Mouse (Mus musculus) E14TG2a.4 (cell line): ENCODE measurements around the gene Zcchc4.

Source experiments
- H3K27me3 ChIP-seq: 2 replicates; pipeline ENCODE4 v1.6.1; 2014; ENCODE audit warnings: low read length, control low read depth; ENCODE audit not compliant: insufficient read depth
- H3K36me3 ChIP-seq: 2 replicates; pipeline ENCODE4 v1.6.1; 2014; ENCODE audit warnings: low read length, control low read depth; ENCODE audit not compliant: insufficient read depth
- H3K4me1 ChIP-seq: replicated peaks from 2 replicates; pipeline ENCODE4 v1.6.1; 2014; ENCODE audit warnings: low read depth, low read length, control low read depth
- H3K4me3 ChIP-seq: replicated peaks from 2 replicates; pipeline ENCODE4 v1.5.1; 2014; ENCODE audit warnings: mild to moderate bottlenecking, low read length
- H3K9me3 ChIP-seq: 2 replicates; pipeline ENCODE4 v1.6.1; 2014; ENCODE audit warnings: low read length, control low read depth
- CTCF ChIP-seq: conservative IDR thresholded peaks from 2 replicates; pipeline ENCODE4 v1.5.1; 2014; ENCODE audit warnings: low read length
- NANOG ChIP-seq: IDR thresholded peaks from 2 replicates; pipeline ENCODE4 v1.6.1; 2014; ENCODE audit warnings: borderline replicate concordance, low read length, mixed read lengths
- POU5F1 ChIP-seq: IDR thresholded peaks from 2 replicates; pipeline ENCODE4 v1.6.1; 2014; ENCODE audit warnings: low read length, borderline replicate concordance

The Zcchc4 gene

GRCm38 (mm10) chr5:52806349-52806748, 31.1 kb downstream of the Zcchc4 start:
- TF ChIP-seq CTCF: no peak
- no peak for TF ChIP-seq POU5F1
- no peak for TF ChIP-seq NANOG
- H3K4me1 ChIP-seq: peaks cover 13% of the 10 kb centered on the region

DNA sequence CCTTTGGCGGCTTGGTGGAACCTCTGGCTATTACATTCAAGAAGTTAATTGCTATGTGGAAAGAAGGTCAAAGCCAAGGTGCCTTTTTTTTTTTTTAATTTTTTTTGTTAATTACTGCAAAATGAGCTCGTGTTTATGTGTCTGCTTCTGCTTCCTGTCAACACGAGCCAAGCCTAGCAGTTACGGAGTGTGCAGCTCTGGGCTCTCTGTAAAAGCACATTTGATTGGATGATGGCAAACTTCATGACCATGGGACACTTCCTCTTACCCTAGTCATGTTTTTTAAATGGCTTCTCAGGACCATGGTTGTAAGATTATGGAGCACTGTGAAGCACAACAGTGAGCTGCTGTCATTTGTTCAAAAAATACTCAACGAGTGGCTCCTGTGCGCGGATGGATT, 31.8 kb downstream of the Zcchc4 start:
- Histone ChIP-seq H3K9me3 (no peaks in the 10 kb centered on the region), H3K4me1 (peaks cover 13% of the 10 kb centered on the region), H3K4me3 (no peak overlapping the region), H3K36me3 (peaks cover 70% of the 10 kb centered on the region), H3K27me3 (no peaks in the 10 kb centered on the region)
- no peak for TF ChIP-seq POU5F1
- no peak for TF ChIP-seq NANOG
- TF ChIP-seq CTCF: no peak

More at GRCm38 (mm10) chr5:52806349-52806748, 31.1 kb downstream of the Zcchc4 start:
- Histone ChIP-seq H3K9me3 (no peaks in the 10 kb centered on the region), H3K4me3 (no peak overlapping the region), H3K27me3 (no peaks in the 10 kb centered on the region), H3K36me3 (peaks cover 72% of the 10 kb centered on the region)

- TF ChIP-seq POU5F1 (no peak), CTCF (no peak), NANOG (no peak)
- H3K27me3 ChIP-seq: no peaks in the 10 kb centered on the region
- peaks cover 11% of the 10 kb centered on the region for H3K4me1 ChIP-seq
- no peaks in the 10 kb centered on the region for H3K9me3 ChIP-seq
- H3K36me3 ChIP-seq: peaks cover 85% of the 10 kb centered on the region
- H3K4me3 ChIP-seq: no peak overlapping the region
These were observed 35.2 kb downstream of the Zcchc4 start for GRCm38 (mm10) chr5:52810446-52810845.

GRCm38 (mm10) chr5:52811056-52811455, 35.8 kb downstream of the Zcchc4 start:
- no peaks in the 10 kb centered on the region for H3K9me3 ChIP-seq
- TF ChIP-seq NANOG (no peak), POU5F1 (no peak), CTCF (no peak)

GRCm38 (mm10) chr5:52812456-52812855, 37.2 kb downstream of the Zcchc4 start:
- Histone ChIP-seq H3K9me3 (no peaks in the 10 kb centered on the region), H3K4me1 (no peaks in the 10 kb centered on the region; the same call in none of the 2 replicates), H3K27me3 (no peaks in the 10 kb centered on the region), H3K4me3 (no peak overlapping the region), H3K36me3 (peaks cover 87% of the 10 kb centered on the region)
- no peak for TF ChIP-seq POU5F1
- TF ChIP-seq CTCF: no peak
- TF ChIP-seq NANOG: no peak

More at GRCm38 (mm10) chr5:52811056-52811455, 35.8 kb downstream of the Zcchc4 start:
- no peak overlapping the region for H3K4me3 ChIP-seq
- H3K4me1 ChIP-seq: peaks cover 6% of the 10 kb centered on the region; the same call in 1 of the 2 replicates
- no peaks in the 10 kb centered on the region for H3K27me3 ChIP-seq
- peaks cover 88% of the 10 kb centered on the region for H3K36me3 ChIP-seq

DNA sequence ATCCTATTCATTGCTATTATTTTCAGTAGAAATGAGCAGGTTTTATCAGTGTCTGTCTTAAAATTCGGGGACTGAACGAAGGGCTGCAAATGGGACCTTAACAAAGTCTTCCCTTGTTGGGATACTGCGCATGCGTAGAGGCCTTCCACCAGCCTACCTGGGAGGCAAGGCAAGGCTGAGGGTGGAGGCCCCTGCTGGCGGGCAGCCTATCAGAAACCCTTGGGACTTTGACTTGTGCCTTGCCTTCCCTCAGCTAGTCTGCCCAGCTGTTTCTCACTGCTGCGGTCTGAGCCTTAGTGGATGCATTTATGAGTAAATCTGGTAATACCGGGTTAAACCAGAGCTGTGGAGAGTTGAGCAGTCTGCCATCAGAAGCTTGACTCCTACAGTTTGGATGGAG, 38.1 kb downstream of the Zcchc4 start:
- TF ChIP-seq CTCF: no peak
- no peak for TF ChIP-seq POU5F1
- no peak for TF ChIP-seq NANOG
- H3K36me3 ChIP-seq: peaks cover 82% of the 10 kb centered on the region
- no peak overlapping the region for H3K4me3 ChIP-seq
- H3K4me1 ChIP-seq: no peaks in the 10 kb centered on the region; the same call in none of the 2 replicates
- H3K9me3 ChIP-seq: no peaks in the 10 kb centered on the region
- no peaks in the 10 kb centered on the region for H3K27me3 ChIP-seq

DNA sequence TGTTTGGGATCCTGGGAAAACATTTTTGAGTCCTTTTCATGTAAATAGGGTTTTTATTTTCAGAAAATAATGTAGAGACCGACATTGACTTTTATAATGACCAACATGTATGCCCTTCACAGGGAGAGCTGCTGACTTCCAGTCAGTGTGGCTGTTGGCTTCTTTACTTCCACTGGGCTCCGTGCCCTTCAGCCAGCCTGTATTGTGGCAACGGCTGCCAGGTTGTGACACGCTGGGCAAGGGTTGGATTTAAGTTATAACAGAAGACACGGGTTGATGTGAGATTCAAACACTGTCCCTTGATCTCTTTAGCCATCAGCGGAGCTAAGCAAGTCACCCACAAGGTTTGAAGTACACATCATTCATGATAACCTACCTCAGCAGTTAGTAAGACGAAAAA, 43.5 kb downstream of the Zcchc4 start:
- H3K36me3 ChIP-seq: peaks cover 76% of the 10 kb centered on the region
- no peak overlapping the region for H3K4me3 ChIP-seq
- no peak for TF ChIP-seq CTCF
- TF ChIP-seq POU5F1: no peak
- no peak for TF ChIP-seq NANOG
- no peaks in the 10 kb centered on the region for H3K27me3 ChIP-seq
- no peaks in the 10 kb centered on the region for H3K9me3 ChIP-seq
- peaks cover 7% of the 10 kb centered on the region for H3K4me1 ChIP-seq

DNA sequence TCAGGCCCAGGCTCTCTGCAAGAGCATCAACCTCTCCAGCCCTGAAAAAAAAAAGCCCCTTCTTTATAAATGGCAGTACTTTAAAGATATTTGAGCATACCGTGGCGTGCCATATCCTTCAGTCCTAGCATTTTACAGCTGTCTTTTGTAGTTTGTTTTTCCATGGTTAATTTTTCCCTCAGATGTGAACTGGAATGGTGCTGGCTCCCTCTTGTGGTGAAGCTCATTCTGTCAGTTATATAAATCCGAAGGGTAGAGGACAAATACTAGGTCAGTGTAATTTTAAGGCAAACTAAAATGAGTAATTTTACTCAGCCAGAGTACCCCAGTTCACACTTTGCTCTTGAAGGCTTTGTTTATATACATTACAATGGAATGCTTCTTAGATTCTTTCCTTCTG, 46.5 kb downstream of the Zcchc4 start:
- H3K9me3 ChIP-seq: no peaks in the 10 kb centered on the region
- peak; percentile 61 for TF ChIP-seq CTCF
- TF ChIP-seq NANOG: no peak
- peaks cover 58% of the 10 kb centered on the region for H3K36me3 ChIP-seq
- no peak overlapping the region for H3K4me3 ChIP-seq
- no peaks in the 10 kb centered on the region for H3K27me3 ChIP-seq
- H3K4me1 ChIP-seq: peaks cover 21% of the 10 kb centered on the region

GRCm38 (mm10) chr5:52827923-52828322, 52.7 kb downstream of the Zcchc4 start:
- no peaks in the 10 kb centered on the region for H3K27me3 ChIP-seq
- peaks cover 16% of the 10 kb centered on the region for H3K36me3 ChIP-seq
- TF ChIP-seq POU5F1 (no peak), CTCF (no peak), NANOG (no peak)
- peaks cover 22% of the 10 kb centered on the region for H3K4me1 ChIP-seq
- no peaks in the 10 kb centered on the region for H3K9me3 ChIP-seq
- no peak overlapping the region for H3K4me3 ChIP-seq

GRCm38 (mm10) chr5:52833005-52833404, 57.8 kb downstream of the Zcchc4 start:
- Histone ChIP-seq H3K27me3 (no peaks in the 10 kb centered on the region), H3K9me3 (no peaks in the 10 kb centered on the region), H3K4me3 (peak overlapping the region; percentile 94), H3K36me3 (peaks cover 16% of the 10 kb centered on the region), H3K4me1 (peaks cover 23% of the 10 kb centered on the region)
- TF ChIP-seq CTCF (no peak), POU5F1 (no peak), NANOG (no peak)
